Mouse (Mus musculus) thymus, adult 2 months (tissue): Measurements from ENCODE around the gene Cacna1h.

Experiments used
- CTCF ChIP-seq: fragments of 200-500 bp; IDR thresholded peaks from 2 replicates; pipeline ENCODE4 v1.5.1; 2012; ENCODE audit warnings: mild to moderate bottlenecking, control low read depth, low read length, moderate library complexity, borderline replicate concordance; ENCODE audit not compliant: control insufficient read depth, poor library complexity, insufficient read depth; ENCODE audit errors: extremely low read depth
- POLR2A ChIP-seq: fragments of 200-500 bp; IDR thresholded peaks from 2 replicates; pipeline ENCODE4 v1.6.1; 2012; ENCODE audit warnings: mild to moderate bottlenecking, low read length, control low read depth, moderate library complexity; ENCODE audit not compliant: control insufficient read depth, poor library complexity, insufficient read depth; ENCODE audit errors: extremely low read depth

DNA sequence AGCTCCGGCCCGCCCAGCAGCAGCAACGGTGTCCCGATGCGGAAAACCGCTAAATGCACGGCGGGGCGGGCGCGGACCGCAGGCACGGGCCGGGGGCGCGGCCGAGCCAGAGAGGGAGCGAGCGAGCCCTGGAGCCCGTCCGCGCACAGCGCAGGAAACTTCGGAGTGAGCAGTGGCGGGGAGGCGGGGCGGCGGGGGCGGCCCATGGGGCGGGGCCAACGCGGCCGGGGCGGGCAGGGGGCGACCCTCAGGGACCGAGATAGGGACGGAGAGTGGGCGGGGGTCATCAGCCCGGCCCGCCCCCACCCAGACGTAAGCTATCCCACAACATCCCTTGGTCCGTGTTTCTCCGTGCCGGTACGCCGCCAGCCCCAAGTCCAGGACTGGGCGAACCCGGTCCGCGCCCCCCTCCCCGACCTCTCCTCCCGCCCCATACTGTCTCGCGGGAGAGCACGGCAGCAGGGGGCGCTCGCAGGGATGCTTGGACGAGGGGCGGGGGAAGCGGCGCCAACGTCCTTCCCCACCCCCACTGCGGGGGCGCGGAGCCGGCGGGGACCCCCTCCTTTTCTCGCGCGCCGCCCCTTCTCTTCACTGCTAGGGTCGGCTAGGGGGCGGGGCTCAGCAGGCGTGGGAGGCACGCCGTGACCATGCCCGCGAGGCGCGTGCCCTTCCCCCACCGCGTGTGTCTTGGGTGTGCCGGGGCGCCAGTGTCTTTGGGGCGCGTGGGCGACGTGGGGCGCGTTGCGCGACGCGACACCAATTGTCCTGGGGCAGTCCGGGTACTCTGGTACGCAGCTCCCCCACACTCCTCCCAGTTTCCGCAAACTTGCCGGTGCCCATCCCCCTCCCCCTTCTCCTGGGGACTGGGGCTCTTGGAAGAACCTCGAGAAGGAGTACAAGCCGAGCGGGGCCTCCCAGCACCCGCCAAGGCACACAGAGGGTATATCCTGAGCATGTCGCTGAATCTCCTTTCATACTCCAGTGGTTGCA, at the start of gene Cacna1h:
- TF ChIP-seq CTCF (no peak), POLR2A (no peak)
